Mouse (Mus musculus) megakaryocyte, adult 5-6 weeks (primary cell): ENCODE measurements around the gene Nrf1. TPM values are rescaled to one million over a fixed set of nuclear protein-coding genes. Genes with fewer than 3 reads are reported as not detected.
A peak's percentile ranks its signal among the peaks of the same experiment; 100 is the strongest.

ENCODE experiments used
- ATAC-seq: 2 replicates; pipeline ENCODE4 v1.8.0; 2016; ENCODE audit warnings: mild to moderate bottlenecking, inconsistent platforms; ENCODE audit not compliant: poor library complexity, severe bottlenecking
- total RNA-seq, 2 experiments: library from RNA; stranded (forward) in 1 of 2; stranded (reverse) in 1 of 2; fragments of 153-499, 151-499 nt in 1 of 2; fragments of 221-1000, 200-1000 nt in 1 of 2; gene quantifications; 2 replicates each; pipeline versions ENCODE4 v1.2.3 to v1.2.4; 2015 to 2017

Gene Nrf1
- total RNA-seq, 2 experiments from 2014 or later = 39.6 to 69.9 TPM

DNA sequence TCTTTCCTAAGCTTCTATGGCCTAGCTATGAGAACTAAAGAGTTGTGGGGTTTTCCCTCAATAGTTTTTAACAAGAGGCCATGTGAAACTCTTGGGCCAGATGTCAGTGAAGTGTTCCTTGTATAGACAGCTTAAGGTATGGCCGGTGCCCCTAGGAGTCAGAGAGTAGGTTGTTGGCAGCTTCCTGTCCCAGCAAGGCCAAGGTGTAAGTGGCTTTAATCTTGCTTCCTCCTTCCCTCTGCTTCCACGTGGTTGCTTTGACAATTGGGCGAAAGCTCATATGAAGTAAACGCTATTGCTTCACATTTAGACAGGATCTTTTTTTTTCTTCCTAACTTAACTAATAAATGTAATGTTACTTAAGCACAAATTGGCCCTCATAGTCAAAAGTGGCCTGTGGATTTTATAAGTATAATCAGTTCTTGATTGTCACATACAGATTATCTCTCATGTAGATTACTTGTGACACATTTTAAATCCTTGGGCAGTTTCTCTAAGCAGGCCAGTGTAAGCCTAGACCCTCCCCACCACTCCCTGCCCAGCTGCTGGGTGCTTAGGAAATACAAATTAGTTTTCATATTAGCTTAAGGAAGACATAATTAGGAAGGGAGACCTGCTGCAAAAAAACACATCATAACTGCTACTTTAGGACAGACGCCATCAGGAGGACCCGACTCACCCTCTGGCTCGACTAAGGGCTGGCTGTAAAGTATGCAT lies 91.7 kb downstream of the Nrf1 start:
- ATAC-seq = peak; percentile 40; the same call in 1 of the 2 replicates

GRCm38 (mm10) chr6:30143263-30143662 lies 95.5 kb downstream of the Nrf1 start:
- ATAC-seq = no peak

GRCm38 (mm10) chr6:30147058-30147457 lies 99.3 kb downstream of the Nrf1 start:
- peak; percentile 27; the same call in 1 of the 2 replicates for ATAC-seq

GRCm38 (mm10) chr6:30147753-30148152 lies 100.0 kb downstream of the Nrf1 start:
- peak; percentile 24; the same call in 1 of the 2 replicates for ATAC-seq

- no peak for ATAC-seq
Observed at GRCm38 (mm10) chr6:30150471-30150870, 102.7 kb downstream of the Nrf1 start.

DNA sequence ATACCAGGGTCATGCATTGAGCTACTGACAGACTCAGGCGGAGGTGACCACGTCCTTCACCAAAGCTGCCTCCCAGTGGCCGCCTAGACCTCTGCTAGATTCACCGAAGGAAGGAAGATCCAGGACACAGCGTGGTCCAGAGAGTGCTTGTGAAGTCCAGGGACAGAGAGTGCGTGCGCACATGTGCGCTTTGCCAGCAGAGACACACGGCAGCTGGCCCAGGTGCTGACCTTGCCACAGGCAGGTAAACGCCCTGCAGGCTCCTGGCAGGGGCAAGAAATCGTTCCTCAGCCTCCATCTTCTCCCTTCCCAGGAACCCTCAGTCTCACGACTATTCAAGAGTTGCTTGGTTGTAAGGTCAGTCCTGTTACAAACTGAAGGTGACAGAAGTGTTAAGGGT lies 104.4 kb downstream of the Nrf1 start:
- no peak for ATAC-seq

DNA sequence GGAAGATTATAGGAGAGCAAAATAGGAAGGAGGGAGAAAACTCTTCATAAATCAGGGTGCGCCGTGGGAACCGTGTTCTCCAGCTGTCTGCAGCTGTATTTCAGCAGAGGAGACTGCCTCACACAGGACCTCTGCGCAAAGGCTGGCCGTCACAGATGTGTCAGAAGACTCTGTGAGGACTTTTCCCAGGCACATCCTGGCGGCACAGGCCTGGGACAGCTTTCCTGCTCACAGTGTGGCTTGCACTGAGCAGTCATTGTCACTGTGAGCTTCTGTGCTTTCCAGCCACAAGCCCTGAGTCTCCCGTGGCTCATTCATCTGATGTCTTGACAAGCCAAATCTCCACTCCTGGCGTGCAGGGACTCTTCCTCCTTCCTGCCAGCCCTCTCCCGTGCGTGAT lies 104.9 kb downstream of the Nrf1 start:
- no peak for ATAC-seq

- ATAC-seq = no peak
Observed at GRCm38 (mm10) chr6:30153076-30153475, 105.3 kb downstream of the Nrf1 start.

DNA sequence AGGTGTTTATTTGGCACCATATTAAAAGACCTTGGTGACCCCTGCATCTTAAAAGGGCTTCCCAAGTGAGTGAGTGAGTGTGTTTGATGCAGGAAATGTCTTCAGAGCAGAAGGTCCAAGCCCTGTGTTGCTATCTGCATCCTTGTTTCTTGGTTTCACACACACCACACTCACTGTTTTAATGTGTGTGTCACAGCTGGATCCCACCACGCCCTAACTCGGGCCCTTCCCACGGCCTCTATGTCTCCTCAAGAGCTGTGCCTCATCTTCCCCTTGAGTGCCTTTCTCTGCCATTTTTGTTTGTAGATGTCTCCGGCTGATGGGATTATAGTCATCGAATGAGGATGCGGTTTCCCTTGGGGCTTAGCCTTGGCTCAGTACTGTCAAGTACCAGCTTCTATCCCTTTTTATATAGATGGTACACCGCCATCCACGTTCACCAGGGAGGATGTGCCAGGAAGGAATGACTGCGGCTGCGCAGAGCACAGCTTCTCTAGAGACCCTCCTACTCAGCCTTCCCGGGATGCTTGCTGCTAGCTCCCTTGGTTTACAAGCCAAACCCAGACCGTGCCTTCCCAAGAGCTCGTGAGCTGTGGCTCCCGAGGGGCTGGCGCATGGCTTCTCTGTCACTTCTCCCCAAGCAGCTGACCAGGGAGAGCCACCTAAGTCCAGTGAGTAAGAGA lies 106.1 kb downstream of the Nrf1 start:
- ATAC-seq = no peak

DNA sequence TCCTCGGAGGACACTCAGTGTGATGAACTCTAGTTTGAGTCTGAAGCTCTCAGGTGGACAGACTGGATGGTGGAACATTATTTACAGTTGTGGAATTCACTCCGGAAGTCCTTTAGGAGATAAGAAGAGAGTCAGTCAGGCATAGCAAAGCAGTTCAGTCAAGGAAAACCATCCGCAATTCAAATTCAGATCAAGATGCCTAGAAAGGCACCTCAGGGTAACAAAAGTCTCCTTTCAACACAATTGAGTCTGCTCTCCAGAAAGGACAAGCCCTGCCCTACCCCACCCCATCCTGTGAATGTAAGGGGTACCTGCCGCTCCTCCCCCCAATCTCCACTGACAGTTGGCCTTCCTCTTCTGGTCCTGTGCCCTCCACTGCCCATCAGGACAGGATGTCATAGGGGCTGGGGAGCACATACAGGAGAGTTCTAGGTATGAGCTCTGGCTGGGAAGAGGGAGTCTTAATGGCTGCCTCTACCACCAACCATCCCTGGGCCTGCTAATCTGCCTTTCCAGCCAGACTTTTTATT lies 111.8 kb downstream of the Nrf1 start:
- no peak for ATAC-seq

GRCm38 (mm10) chr6:30160408-30160807 lies 112.6 kb downstream of the Nrf1 start:
- ATAC-seq = no peak

GRCm38 (mm10) chr6:30161618-30162017 lies 113.8 kb downstream of the Nrf1 start:
- no peak for ATAC-seq

GRCm38 (mm10) chr6:30162091-30162490 lies 114.3 kb downstream of the Nrf1 start:
- no peak for ATAC-seq

GRCm38 (mm10) chr6:30166349-30166748 lies 118.6 kb downstream of the Nrf1 start:
- no peak for ATAC-seq

GRCm38 (mm10) chr6:30167192-30167591 lies 119.4 kb downstream of the Nrf1 start:
- no peak for ATAC-seq

DNA sequence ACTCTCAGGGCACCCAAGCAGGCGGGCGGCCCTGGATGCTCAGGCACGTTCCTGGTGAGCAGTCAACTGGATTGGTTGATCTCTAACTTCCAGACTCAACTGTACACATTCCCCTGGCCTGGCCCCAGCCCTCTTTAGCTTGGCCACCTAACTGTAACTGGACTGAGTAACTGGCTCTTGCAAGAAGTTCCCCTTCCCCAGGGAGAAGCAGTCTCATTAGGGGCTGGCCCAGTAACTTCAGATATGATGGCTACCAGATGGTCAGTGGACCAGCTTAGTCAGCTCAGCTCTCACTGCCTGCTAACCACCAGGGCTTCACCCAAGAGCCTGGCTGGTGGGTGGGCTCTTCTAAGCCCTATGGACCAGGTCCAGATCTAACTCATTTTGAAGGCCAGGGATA lies 120.5 kb downstream of the Nrf1 start:
- ATAC-seq = no peak

DNA sequence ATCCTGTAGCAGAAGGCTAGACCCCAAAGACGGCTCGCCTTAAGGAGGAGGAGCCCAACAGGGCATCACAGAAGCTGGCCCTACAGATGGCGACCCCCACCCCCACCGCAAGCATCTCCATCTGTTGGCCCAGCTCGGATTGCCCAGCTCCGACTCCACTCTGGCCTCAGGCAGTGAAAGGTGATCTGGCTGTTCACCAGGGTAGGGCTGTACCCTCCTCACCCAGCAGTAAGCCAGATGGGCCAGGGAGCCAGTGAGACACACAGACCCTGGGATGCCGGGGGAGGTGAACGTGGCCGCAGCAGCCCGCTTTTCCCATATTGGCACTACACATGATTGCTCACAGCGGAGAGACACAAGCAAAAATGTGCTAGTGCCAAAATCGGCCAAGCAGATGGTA lies 121.4 kb downstream of the Nrf1 start:
- ATAC-seq = no peak

DNA sequence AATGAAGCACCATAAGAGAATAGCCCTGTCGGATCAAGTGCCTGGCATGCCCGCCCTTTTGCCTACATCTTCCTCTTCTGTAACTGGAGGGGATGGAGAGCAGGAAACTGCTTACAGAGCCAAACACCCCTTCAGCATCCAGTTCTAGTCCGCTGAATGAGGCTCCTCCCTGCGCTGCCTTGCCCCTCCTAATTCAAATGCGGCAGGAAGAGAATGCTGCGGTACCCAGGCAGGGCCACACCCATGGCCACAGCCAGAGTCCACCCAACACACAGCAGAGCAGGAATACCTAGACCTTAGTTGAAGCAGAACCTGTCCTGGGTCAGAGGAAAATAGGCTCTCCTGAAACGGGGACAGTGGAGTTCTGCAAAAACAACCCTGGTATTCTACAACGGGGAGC lies 123.4 kb downstream of the Nrf1 start:
- ATAC-seq = 0 out of 2 replicates have a peak, but pooled peaks have one; percentile 7

DNA sequence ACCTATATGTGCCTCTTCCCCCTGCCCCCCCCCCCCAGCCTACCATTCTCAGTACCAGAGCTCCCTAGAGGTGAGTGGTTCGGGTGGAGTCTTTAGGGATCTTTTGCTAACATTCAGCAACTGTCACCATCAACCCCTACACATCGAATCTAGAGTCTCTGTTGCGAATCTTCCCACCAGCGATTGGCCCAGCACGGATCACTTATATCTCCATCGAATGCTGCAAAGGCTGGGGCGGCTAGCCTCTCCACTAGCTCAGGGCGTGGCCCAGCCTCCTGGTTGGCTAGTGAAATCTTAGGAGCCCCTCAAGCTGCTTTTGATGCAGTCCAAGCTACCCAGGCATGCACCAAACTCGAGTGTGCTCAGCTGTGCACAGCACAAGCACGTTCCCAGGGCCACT lies 124.2 kb downstream of the Nrf1 start:
- ATAC-seq = no peak

GRCm38 (mm10) chr6:30172441-30172819 lies 124.6 kb downstream of the Nrf1 start:
- ATAC-seq = no peak

DNA sequence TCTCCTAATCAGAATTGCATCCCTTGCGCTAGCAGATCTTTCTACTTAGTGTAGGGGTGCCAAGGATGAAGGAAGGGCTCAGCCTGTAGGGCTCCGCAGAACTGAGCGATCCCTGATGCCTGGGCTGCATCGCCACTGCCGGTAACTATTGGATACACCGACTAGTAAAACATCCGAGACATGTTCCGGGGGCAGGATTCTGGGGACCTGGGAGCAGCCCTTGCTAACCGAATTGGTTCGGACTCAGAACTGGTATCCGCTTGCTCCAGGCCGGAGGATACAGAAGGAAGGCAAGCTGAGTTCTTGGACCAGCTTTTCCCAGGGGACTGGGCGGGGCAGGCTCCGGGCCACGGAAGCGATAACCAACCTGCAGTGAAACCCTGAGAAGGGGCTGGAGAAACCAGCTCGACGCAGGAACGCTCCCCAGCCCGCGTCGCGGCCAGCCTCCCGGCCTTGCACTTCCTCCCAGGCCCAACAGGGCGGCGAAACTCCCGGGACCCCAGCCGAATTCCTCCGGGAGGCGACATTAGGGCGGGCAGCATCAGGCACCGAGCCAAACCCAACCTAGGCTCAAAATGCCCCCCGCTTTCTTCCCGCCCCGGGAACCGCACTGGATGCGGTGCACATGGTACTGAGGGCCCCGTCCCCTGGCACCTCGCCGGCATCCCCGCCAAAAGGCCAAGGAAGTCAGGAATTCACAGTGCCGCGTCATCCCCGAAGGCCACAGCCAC lies 125.2 kb downstream of the Nrf1 start:
- no peak for ATAC-seq
